Mouse (Mus musculus) adrenal gland, adult 18-20 months (tissue): ENCODE measurements at regions not wholly inside any gene's neighbourhood (a gene's known extent, or its start where the extent isn't known, plus 50 kb on each side); places are given as distances from the start of the nearest gene placed in this dataset.

Experiments
- DNase-seq, 2 experiments: peaks; one replicate each; pipeline ENCODE4 v3.0.0; 2021 to 2022; ENCODE audit warnings: low spot score in 2 of 2

DNA sequence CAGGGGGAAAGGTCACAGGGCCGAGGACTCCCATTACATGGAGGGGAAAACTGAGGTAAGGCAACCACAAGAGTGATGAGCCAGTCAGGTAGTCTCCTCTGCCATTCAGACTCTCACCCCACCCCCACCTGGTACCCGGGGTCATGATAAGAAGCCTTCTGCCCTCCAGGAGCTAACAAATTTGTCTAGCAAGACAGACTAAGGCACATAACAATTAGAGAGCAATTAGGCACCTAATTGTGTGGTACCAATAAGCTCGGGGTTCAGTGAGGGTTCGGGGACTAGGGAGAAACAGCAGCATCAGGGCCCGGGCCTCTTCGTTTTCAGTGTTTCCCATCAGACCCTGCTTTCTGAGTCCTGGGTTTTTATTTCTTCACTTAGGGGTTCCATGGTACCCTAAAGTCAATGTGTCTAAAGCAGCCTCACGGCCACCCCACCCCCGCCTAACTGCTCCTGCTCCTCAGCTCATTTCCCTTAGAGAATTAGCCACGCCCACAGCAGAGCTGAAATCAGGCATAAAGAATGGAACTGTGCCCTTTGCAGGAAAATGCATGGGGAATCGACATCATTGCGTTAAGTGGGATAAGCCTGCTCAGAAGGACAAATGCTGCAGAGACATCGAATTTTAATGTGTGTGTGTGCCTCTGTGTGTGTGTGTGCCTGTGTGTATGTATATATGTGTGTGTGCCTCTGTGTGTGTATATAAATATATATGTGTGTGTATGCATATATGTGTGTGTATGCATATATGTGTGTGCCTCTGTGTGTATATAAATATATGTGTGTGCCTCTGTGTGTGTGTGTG, 249.3 kb downstream of the Cryba4 start:
- DNase-seq = no peak

GRCm38 (mm10) chr5:112004041-112004440, 248.3 kb downstream of the Cryba4 start:
- no peak for DNase-seq

DNA sequence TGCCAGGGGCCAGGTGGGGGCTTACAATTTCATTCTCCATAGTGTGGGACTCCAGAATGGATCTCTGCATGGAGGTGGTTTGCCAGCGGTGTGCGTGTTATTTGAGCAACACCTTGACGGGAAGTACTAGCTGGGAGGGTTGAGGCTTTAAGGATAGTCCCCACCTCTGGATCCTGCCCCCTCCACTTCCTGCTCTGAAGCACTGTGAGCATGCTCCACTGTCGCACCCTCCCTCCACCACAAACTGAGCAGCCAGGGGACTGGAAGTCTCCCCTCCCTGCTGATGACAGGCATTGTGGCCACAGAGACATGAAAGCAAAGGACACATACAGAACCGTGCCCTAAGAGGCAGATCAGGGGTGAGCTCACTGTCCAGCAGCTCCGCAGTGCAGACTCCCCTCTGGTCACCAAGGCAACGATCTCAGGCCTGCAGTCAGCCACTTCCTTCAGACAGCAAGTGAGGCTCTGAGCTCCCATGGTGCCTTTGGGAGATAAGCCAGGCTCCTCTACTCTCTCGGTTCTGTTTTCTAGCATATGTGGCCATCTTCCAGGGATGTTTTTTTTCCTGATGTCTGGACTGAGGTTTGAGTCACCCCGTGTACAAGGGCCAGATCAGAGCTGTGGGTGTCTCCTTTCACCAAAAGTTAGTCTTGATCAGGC, 239.7 kb downstream of the Cryba4 start:
- DNase-seq = no peak

- no peak for DNase-seq
These were observed 233.4 kb downstream of the Cryba4 start for GRCm38 (mm10) chr5:112018925-112019324.

DNA sequence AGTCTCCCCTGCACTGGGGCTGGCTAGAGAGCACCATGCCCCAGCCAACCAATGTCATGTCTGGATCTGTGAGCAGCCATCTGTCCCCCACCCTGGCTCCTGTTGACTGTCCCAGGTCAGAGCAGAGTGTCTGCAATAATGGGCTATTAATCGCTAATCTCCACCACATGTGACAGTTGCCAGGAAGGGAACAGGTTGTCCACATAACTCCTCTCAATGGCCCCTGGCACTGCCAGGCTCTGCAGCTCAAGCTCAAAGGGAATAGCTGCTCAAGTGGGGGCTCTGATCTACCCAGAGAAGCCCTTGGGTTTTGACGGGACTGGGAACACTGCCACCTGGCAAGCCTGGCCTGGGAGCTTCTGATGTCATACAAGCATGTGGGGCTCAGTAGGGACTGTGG, 231.4 kb downstream of the Cryba4 start:
- no peak for DNase-seq

- no peak for DNase-seq
These were observed 222.4 kb downstream of the Cryba4 start for GRCm38 (mm10) chr5:112029955-112030354.

- no peak for DNase-seq
These were observed 220.3 kb downstream of the Cryba4 start for GRCm38 (mm10) chr5:112032036-112032435.

DNA sequence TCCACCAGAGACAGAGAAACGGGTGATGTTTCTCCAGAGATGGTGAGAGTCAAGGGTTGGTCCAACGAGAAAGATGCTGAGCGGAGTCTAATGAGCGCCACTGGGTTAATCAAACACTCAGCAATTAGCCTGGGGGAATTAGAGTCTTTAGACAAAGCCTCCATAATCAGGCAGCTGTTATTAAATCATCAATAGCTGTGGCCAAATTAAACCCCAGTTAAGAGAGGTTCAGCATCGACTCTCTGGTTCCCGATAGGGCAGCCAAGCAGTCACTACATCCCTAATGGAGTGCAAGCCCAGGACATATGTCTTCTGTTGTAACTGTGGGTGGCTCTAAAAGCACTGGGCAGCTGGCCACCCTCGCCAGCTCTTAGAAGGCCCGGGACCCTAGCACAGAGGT, 216.9 kb downstream of the Cryba4 start:
- no peak for DNase-seq

GRCm38 (mm10) chr5:112037080-112037479, 215.2 kb downstream of the Cryba4 start:
- DNase-seq = no peak

- no peak for DNase-seq
These were observed 212.5 kb downstream of the Cryba4 start for GRCm38 (mm10) chr5:112039645-112040372.

- no peak for DNase-seq
These were observed 211.6 kb downstream of the Cryba4 start for GRCm38 (mm10) chr5:112040678-112041077.

DNA sequence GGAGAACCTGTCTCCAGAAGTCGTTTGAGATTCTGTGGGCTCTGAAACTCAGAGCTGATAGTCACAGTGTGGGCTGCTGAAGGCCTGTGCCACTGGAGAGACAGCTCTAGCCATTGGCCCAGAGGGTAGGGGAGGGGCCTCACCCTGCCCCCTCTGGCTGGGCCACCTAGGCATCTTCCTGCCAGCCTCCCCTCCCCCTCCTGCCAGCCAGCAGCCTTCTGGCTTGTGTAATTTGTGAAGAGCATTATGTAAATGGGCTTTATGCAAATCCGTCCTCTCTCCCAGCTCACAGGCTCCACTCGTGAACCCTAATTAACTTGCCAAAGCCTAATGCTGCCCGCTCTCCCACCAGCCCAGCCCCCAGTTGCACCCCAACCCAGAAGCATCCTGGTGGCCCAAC, 211.0 kb downstream of the Cryba4 start:
- no peak for DNase-seq

DNA sequence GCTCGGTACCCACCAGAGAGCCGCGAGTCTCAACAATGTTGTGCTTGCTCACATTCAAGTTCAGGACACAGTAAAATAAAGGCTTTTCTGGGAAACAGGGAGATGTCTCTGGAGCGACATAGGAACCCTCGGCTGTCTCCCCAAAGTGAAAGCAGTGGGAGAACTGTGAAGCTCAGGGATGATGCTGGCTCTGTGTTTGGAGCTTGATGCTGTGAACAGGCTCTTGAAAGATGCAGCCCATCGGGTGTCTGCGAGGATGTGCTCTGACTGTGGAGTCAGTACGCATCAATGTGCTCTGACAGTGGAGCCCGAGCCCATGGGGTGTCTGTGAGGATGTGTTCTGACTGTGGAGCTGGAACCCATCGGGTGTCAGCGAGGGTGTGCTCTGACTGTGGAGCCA, 210.1 kb downstream of the Cryba4 start:
- DNase-seq = no peak

GRCm38 (mm10) chr5:112050046-112050782, 202.1 kb downstream of the Cryba4 start:
- DNase-seq = no peak

GRCm38 (mm10) chr5:112050906-112051305, 201.4 kb downstream of the Cryba4 start:
- no peak for DNase-seq

DNA sequence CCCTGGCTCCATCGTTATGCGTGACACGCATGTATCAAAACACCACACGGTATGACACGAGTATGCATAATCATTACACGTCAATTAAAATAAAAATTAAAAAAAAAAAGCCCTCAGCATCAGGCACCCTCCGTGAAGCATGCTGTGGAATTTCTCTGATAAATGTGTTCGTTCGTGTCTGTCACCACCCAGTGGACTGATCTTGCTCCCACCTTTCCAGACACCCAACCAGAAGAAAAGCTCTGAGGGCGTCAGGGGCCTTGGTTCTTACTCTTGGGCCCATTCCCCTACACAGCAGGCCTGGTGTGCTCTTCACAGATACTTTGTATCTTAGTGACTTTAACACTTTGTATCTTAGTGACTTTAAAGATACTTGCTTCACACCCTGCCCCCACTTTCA, 200.5 kb downstream of the Cryba4 start:
- DNase-seq = no peak

GRCm38 (mm10) chr5:112053600-112054155, 198.6 kb downstream of the Cryba4 start:
- DNase-seq = no peak

DNA sequence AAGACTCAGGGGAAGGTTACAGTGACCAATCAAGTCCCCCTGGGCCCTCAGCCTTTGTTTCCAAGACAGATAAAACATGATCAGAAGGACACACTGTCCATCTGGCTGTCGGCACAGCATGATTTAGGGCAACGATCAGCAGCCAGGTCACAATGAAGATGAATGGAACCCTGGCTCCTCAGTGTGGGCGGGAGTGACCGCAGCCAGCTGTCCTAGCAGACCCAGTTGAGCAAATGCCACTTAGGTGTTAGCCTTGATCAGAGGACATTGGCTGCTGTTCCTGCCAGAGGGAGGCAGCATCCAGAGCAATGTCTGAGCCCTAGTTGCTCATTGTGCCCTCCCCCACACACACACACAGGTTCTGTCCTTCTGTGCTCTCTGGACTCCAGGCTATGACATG, 197.3 kb downstream of the Cryba4 start:
- DNase-seq = no peak

- no peak for DNase-seq
These were observed 182.4 kb downstream of the Cryba4 start for GRCm38 (mm10) chr5:112069917-112070316.

- no peak for DNase-seq
These were observed 179.9 kb downstream of the Cryba4 start for GRCm38 (mm10) chr5:112072456-112072855.

- DNase-seq = no peak
These were observed 175.2 kb downstream of the Cryba4 start for GRCm38 (mm10) chr5:112077097-112077496.
